Mouse (Mus musculus) midbrain, embryonic 15.5 days (tissue): ENCODE data around the gene G3bp2. TPM values are rescaled to one million over a fixed set of nuclear protein-coding genes. Genes with fewer than 3 reads are reported as not detected.
A peak's percentile ranks its signal among the peaks of the same experiment; 100 is the strongest.
"Not testable (repeated sequence)": the region's sequence is repeated elsewhere in the genome, so short reads cannot be mapped to it uniquely, and the experiment has no call there.

Experiments
- ATAC-seq: fragments of 200-750 bp; cut with Nextera tagmentation; replicated peaks from 2 replicates; pipeline ENCODE4 v1.8.0; 2017; ENCODE audit warnings: moderate TSS enrichment
- H3K27ac ChIP-seq: fragments of 300-500 bp; sonication (generic); 2 replicates; pipeline ENCODE4 v1.5.1; 2015; ENCODE audit warnings: mild to moderate bottlenecking, inconsistent platforms
- H3K27me3 ChIP-seq: fragments of 300-500 bp; sonication (generic); replicated peaks from 2 replicates; pipeline ENCODE4 v1.6.1; 2015; ENCODE audit warnings: inconsistent platforms
- H3K36me3 ChIP-seq: fragments of 300-500 bp; sonication (generic); replicated peaks from 2 replicates; pipeline ENCODE4 v1.6.1; 2015; ENCODE audit warnings: inconsistent platforms
- H3K4me1 ChIP-seq: fragments of 300-500 bp; sonication (generic); 2 replicates; pipeline ENCODE4 v1.6.1; 2015; ENCODE audit warnings: inconsistent platforms
- H3K4me2 ChIP-seq: fragments of 300-500 bp; sonication (generic); 2 replicates; pipeline ENCODE4 v1.6.1; 2015; ENCODE audit warnings: inconsistent platforms, mild to moderate bottlenecking, moderate library complexity
- H3K4me3 ChIP-seq: fragments of 300-500 bp; sonication (generic); 2 replicates; pipeline ENCODE4 v1.5.1; 2015; ENCODE audit warnings: mild to moderate bottlenecking, inconsistent platforms
- H3K9ac ChIP-seq: fragments of 300-500 bp; sonication (generic); 2 replicates; pipeline ENCODE4 v1.6.1; 2015; ENCODE audit warnings: mild to moderate bottlenecking, inconsistent platforms
- H3K9me3 ChIP-seq: fragments of 300-500 bp; sonication (generic); 2 replicates; pipeline ENCODE4 v1.6.1; 2016; ENCODE audit warnings: inconsistent platforms
- WGBS: fragments of 180-500 bp; shearing (Covaris S2); methylation state at CpG from one replicate; pipeline ENCODE4 v1.1.7; 2015; ENCODE audit warnings: mixed read lengths; 5-methylcytosine and 5-hydroxymethylcytosine counted together
- polyA plus RNA-seq: library from polyadenylated mRNA; unstranded; fragments of >200 nt; fragmentation: Nextera tagmentation; extraction: Ambion mirVana; gene quantifications from 2 replicates; pipeline ENCODE4 v1.2.1, GENCODE M21; 2015

Gene G3bp2
- 330 and 368 TPM in 2 replicates for polyA plus RNA-seq

- Histone ChIP-seq H3K27me3 (no peaks in the 10 kb centered on the region), H3K4me1 (peaks cover 39% of the 10 kb centered on the region), H3K27ac (peak within 1 kb of the TSS; percentile 95), H3K9ac (peak within 1 kb of the TSS; percentile 84), H3K4me2 (peak within 1 kb of the TSS; percentile 74), H3K9me3 (no peaks in the 10 kb centered on the region), H3K4me3 (peak within 1 kb of the TSS; percentile 66), H3K36me3 (no peaks in the 10 kb centered on the region)
- 0% methylated on average over 65 of the region's 65 CpGs for WGBS
- peak; percentile 98 for ATAC-seq
Observed at GRCm38 (mm10) chr5:92083417-92084038, at the start of gene G3bp2. Gene G3bp2 (minus strand): TSS chr5:92083719.

GRCm38 (mm10) chr5:92133006-92133405 is 49.5 kb upstream of the G3bp2 start:
- 72% methylated on average over 4 of the region's 4 CpGs for WGBS
- ATAC-seq, H3K4me3 ChIP-seq, H3K9me3 ChIP-seq, H3K4me2 ChIP-seq, H3K36me3 ChIP-seq, H3K27ac ChIP-seq, H3K9ac ChIP-seq, H3K27me3 ChIP-seq: not testable (repeated sequence)
- peaks cover 16% of the 10 kb centered on the region for H3K4me1 ChIP-seq

GRCm38 (mm10) chr5:92132127-92132526 is 48.6 kb upstream of the G3bp2 start:
- Histone ChIP-seq H3K36me3 (0 out of 2 replicates have a peak, but pooled peaks cover 4% of the 10 kb centered on the region), H3K4me1 (peaks cover 16% of the 10 kb centered on the region), H3K9me3 (no peaks in the 10 kb centered on the region), H3K4me2 (no peak overlapping the region), H3K27me3 (no peaks in the 10 kb centered on the region), H3K27ac (no peak overlapping the region), H3K4me3 (no peak overlapping the region), H3K9ac (no peak overlapping the region)
- no peak for ATAC-seq
- WGBS: 95% methylated on average over 4 of the region's 4 CpGs

- no peaks in the 10 kb centered on the region for H3K9me3 ChIP-seq
- H3K27me3 ChIP-seq: no peaks in the 10 kb centered on the region
- no peak overlapping the region for H3K4me3 ChIP-seq
- no peak for ATAC-seq
- H3K36me3 ChIP-seq: 0 out of 2 replicates have a peak, but pooled peaks cover 4% of the 10 kb centered on the region
- no peak overlapping the region for H3K9ac ChIP-seq
- H3K4me2 ChIP-seq: no peak overlapping the region
- 90% methylated on average over 6 of the region's 6 CpGs for WGBS
- no peaks in the 10 kb centered on the region for H3K4me1 ChIP-seq
- H3K27ac ChIP-seq: no peak overlapping the region
Observed at GRCm38 (mm10) chr5:92130040-92130682, 46.6 kb upstream of the G3bp2 start.

GRCm38 (mm10) chr5:92129321-92129768 is 45.8 kb upstream of the G3bp2 start:
- H3K27me3 ChIP-seq: no peaks in the 10 kb centered on the region
- no peaks in the 10 kb centered on the region for H3K9me3 ChIP-seq
- 43% methylated on average over 1 of the region's 1 CpGs for WGBS
- no peak overlapping the region for H3K27ac ChIP-seq
- H3K4me2 ChIP-seq: no peak overlapping the region
- no peak overlapping the region for H3K9ac ChIP-seq
- H3K36me3 ChIP-seq: 0 out of 2 replicates have a peak, but pooled peaks cover 8% of the 10 kb centered on the region
- no peak overlapping the region for H3K4me3 ChIP-seq
- no peak for ATAC-seq
- no peaks in the 10 kb centered on the region for H3K4me1 ChIP-seq

- no peaks in the 10 kb centered on the region for H3K27me3 ChIP-seq
- WGBS: 14% methylated on average over 8 of the region's 8 CpGs
- H3K4me1 ChIP-seq: no peaks in the 10 kb centered on the region
- no peak overlapping the region for H3K4me3 ChIP-seq
- H3K27ac ChIP-seq: no peak overlapping the region
- H3K4me2 ChIP-seq: no peak overlapping the region
- H3K9ac ChIP-seq: no peak overlapping the region
- no peak; the same call in 1 of the 2 replicates for ATAC-seq
- no peaks in the 10 kb centered on the region for H3K9me3 ChIP-seq
- H3K36me3 ChIP-seq: 0 out of 2 replicates have a peak, but pooled peaks cover 8% of the 10 kb centered on the region
Observed at GRCm38 (mm10) chr5:92128570-92128969, 45.1 kb upstream of the G3bp2 start.

- 93% methylated on average over 10 of the region's 10 CpGs for WGBS
- Histone ChIP-seq H3K4me2 (no peak overlapping the region), H3K4me1 (no peaks in the 10 kb centered on the region), H3K9ac (no peak overlapping the region), H3K9me3 (no peaks in the 10 kb centered on the region), H3K36me3 (0 out of 2 replicates have a peak, but pooled peaks cover 8% of the 10 kb centered on the region), H3K27ac (no peak overlapping the region), H3K27me3 (no peaks in the 10 kb centered on the region), H3K4me3 (no peak overlapping the region)
- ATAC-seq: no peak
Observed at GRCm38 (mm10) chr5:92127751-92128150, 44.2 kb upstream of the G3bp2 start.

- no peak for ATAC-seq
- H3K4me1 ChIP-seq: no peaks in the 10 kb centered on the region
- H3K4me2 ChIP-seq: no peak overlapping the region
- no peak overlapping the region for H3K4me3 ChIP-seq
- no peak overlapping the region for H3K27ac ChIP-seq
- no peak overlapping the region for H3K9ac ChIP-seq
- H3K9me3 ChIP-seq: no peaks in the 10 kb centered on the region
- 74% methylated on average over 9 of the region's 9 CpGs for whole genome bisulfite sequencing
- H3K36me3 ChIP-seq: 0 out of 2 replicates have a peak, but pooled peaks cover 8% of the 10 kb centered on the region
- no peaks in the 10 kb centered on the region for H3K27me3 ChIP-seq
Observed at GRCm38 (mm10) chr5:92127141-92127625, 43.7 kb upstream of the G3bp2 start.

GRCm38 (mm10) chr5:92125446-92125845 is 41.9 kb upstream of the G3bp2 start:
- no peak for ATAC-seq
- no peak overlapping the region for H3K4me3 ChIP-seq
- no peak overlapping the region for H3K4me2 ChIP-seq
- no peaks in the 10 kb centered on the region for H3K27me3 ChIP-seq
- no peak overlapping the region for H3K27ac ChIP-seq
- 0 out of 2 replicates have a peak, but pooled peaks cover 4% of the 10 kb centered on the region for H3K36me3 ChIP-seq
- 77% methylated on average over 3 of the region's 3 CpGs for WGBS
- H3K4me1 ChIP-seq: no peaks in the 10 kb centered on the region
- H3K9ac ChIP-seq: no peak overlapping the region
- no peaks in the 10 kb centered on the region for H3K9me3 ChIP-seq

GRCm38 (mm10) chr5:92121636-92122035 is 38.1 kb upstream of the G3bp2 start:
- Histone ChIP-seq H3K4me3 (no peak overlapping the region), H3K4me1 (no peaks in the 10 kb centered on the region), H3K9me3 (no peaks in the 10 kb centered on the region), H3K4me2 (no peak overlapping the region), H3K27ac (no peak overlapping the region), H3K9ac (no peak overlapping the region), H3K36me3 (0 out of 2 replicates have a peak, but pooled peaks cover 4% of the 10 kb centered on the region), H3K27me3 (no peaks in the 10 kb centered on the region)
- ATAC-seq: no peak
- 72% methylated on average over 4 of the region's 4 CpGs for WGBS

- Histone ChIP-seq H3K4me2 (no peak overlapping the region), H3K4me1 (peaks cover under 1% of the 10 kb centered on the region; the same call in 1 of the 2 replicates), H3K9ac (no peak overlapping the region), H3K9me3 (no peaks in the 10 kb centered on the region), H3K36me3 (no peaks in the 10 kb centered on the region), H3K27me3 (no peaks in the 10 kb centered on the region), H3K4me3 (no peak overlapping the region), H3K27ac (no peak overlapping the region)
- 59% methylated on average over 12 of the region's 12 CpGs for WGBS
- ATAC-seq: peak; percentile 69; the same call in 1 of the 2 replicates
Observed at GRCm38 (mm10) chr5:92117823-92118403, 34.4 kb upstream of the G3bp2 start.

- no peak overlapping the region for H3K4me2 ChIP-seq
- H3K27me3 ChIP-seq: no peaks in the 10 kb centered on the region
- H3K27ac ChIP-seq: no peak overlapping the region
- no peak overlapping the region for H3K4me3 ChIP-seq
- peaks cover 9% of the 10 kb centered on the region; the same call in 1 of the 2 replicates for H3K4me1 ChIP-seq
- WGBS: 95% methylated on average over 2 of the region's 2 CpGs
- H3K9me3 ChIP-seq: no peaks in the 10 kb centered on the region
- H3K9ac ChIP-seq: no peak overlapping the region
- no peak for ATAC-seq
- no peaks in the 10 kb centered on the region for H3K36me3 ChIP-seq
Observed at GRCm38 (mm10) chr5:92114939-92115338, 31.4 kb upstream of the G3bp2 start.
